In genomic region chr10:62651961-62652360, GRCm38 (mm10) we compare ENCODE assay signal across 8 mouse cellular contexts. TPM values are rescaled to one million over a fixed set of nuclear protein-coding genes. Genes with fewer than 3 reads are reported as not detected.
DNase-seq lines count a peak whose midpoint lies in the region; ATAC-seq and TF ChIP-seq lines count a peak whose summit lies in the region.

No protein-coding gene starts in this region.

- no peak for ATAC-seq in limb, embryonic 14.5 days (ENCODE audit: low FRiP score, low read depth)
- ATAC-seq in stomach, embryonic 16.5 days (ENCODE audit: insufficient read depth, low FRiP score), result no peak

- H3K27me3 ChIP-seq in cerebellum, adult 2 months (ENCODE audit: control insufficient read depth, insufficient read depth, low read length), result no peaks in the 10 kb centered on the region
- no peaks in the 10 kb centered on the region for H3K27me3 ChIP-seq in testis, adult 2 months (ENCODE audit: control insufficient read depth, insufficient read depth, low read length)
- no peaks in the 10 kb centered on the region for H3K27me3 ChIP-seq in limb, embryonic 14.5 days (ENCODE audit: control insufficient read depth, insufficient read depth, low read length)
- H3K27me3 ChIP-seq in stomach, embryonic 16.5 days (ENCODE audit: control insufficient read depth, insufficient read depth, low read length), result no peaks in the 10 kb centered on the region

- no peak for TF ChIP-seq POLR2A in cerebellum, adult 2 months (IDR thresholded peaks at IDR 0.05; ENCODE audit: borderline replicate concordance, insufficient read depth, low read length)
- TF ChIP-seq POLR2A in testis, adult 2 months (IDR thresholded peaks at IDR 0.05; ENCODE audit: control insufficient read depth, low read depth, low read length), result no peak
- no peak for TF ChIP-seq POLR2A in limb, embryonic 14.5 days (IDR thresholded peaks at IDR 0.05; ENCODE audit: borderline replicate concordance, extremely low read depth, insufficient read depth, insufficient read length)

- DNase-seq in cerebellum, adult 2 months, result no peak
- DNase-seq in cerebellum, adult 11 months, result no peak
- DNase-seq in testis, postnatal 14 days (ENCODE audit: low spot score), result no peak
- no peak for DNase-seq in limb, embryonic 14.5 days (ENCODE audit: low spot score)
- no peak for DNase-seq in ovary, postnatal 10 days (ENCODE audit: low spot score)
- no peak for DNase-seq in layer of hippocampus, postnatal 36 days

- peak overlapping the region; percentile 73 for H3K27ac ChIP-seq in cerebellum, adult 2 months (ENCODE audit: insufficient read depth, low read length)
- H3K27ac ChIP-seq in testis, adult 2 months (ENCODE audit: control insufficient read depth, insufficient read depth, low read depth, low read length), result peak overlapping the region; percentile 99
- peak overlapping the region; percentile 92 for H3K27ac ChIP-seq in limb, embryonic 14.5 days (replicated peaks; ENCODE audit: low read depth, low read length)
- peak overlapping the region; percentile 78 for H3K27ac ChIP-seq in stomach, embryonic 16.5 days (ENCODE audit: low read length)

- peak overlapping the region; percentile 83 for H3K4me3 ChIP-seq in cerebellum, adult 2 months (replicated peaks; ENCODE audit: insufficient read depth, low read depth, low read length)
- peak overlapping the region; percentile 92 for H3K4me3 ChIP-seq in testis, adult 2 months (ENCODE audit: control insufficient read depth, low read depth, low read length)
- peak overlapping the region; percentile 98 for H3K4me3 ChIP-seq in limb, embryonic 14.5 days (replicated peaks; ENCODE audit: low read length)
- H3K4me3 ChIP-seq in stomach, embryonic 16.5 days (replicated peaks; ENCODE audit: low read length), result peak overlapping the region; percentile 82

- WGBS in cerebellum, adult 2 months, result 23% methylated on average over 3 of the region's 3 CpGs
- 18% methylated on average over 3 of the region's 3 CpGs for WGBS in limb, embryonic 14.5 days
- 22% methylated on average over 3 of the region's 3 CpGs for WGBS in stomach, embryonic 16.5 days

- peak overlapping the region; percentile 43 for H3K4me2 ChIP-seq in limb, embryonic 14.5 days (replicated peaks; ENCODE audit: low read depth, low read length, severe bottlenecking)
- peak overlapping the region; percentile 80 for H3K4me2 ChIP-seq in stomach, embryonic 16.5 days (ENCODE audit: low read depth, low read length)

- no peak for TF ChIP-seq CTCF in cerebellum, adult 2 months (IDR thresholded peaks at IDR 0.05; ENCODE audit: borderline replicate concordance, insufficient read depth, low read depth, low read length)
- TF ChIP-seq CTCF in testis, adult 2 months (IDR thresholded peaks at IDR 0.05; ENCODE audit: control insufficient read depth, insufficient read depth, insufficient replicate concordance, low read depth, low read length), result no peak

- peak overlapping the region; percentile 97 for H3K9ac ChIP-seq in limb, embryonic 14.5 days (ENCODE audit: low read depth, low read length, severe bottlenecking)
- H3K9ac ChIP-seq in stomach, embryonic 16.5 days (ENCODE audit: low read length), result peak overlapping the region; percentile 72

- no peaks in the 10 kb centered on the region; the same call in 1 of the 2 replicates for H3K36me3 ChIP-seq in testis, adult 2 months (ENCODE audit: control insufficient read depth, insufficient read depth, low read length)
- H3K36me3 ChIP-seq in limb, embryonic 14.5 days (ENCODE audit: control insufficient read depth, insufficient read depth, low read length), result peaks cover 3% of the 10 kb centered on the region; the same call in 1 of the 2 replicates
- no peaks in the 10 kb centered on the region for H3K36me3 ChIP-seq in stomach, embryonic 16.5 days (ENCODE audit: control insufficient read depth, insufficient read depth, low read length)

- H3K4me1 ChIP-seq in cerebellum, adult 2 months (ENCODE audit: control insufficient read depth, insufficient read depth, low read length), result peaks cover 5% of the 10 kb centered on the region; the same call in 1 of the 2 replicates
- no peaks in the 10 kb centered on the region; the same call in none of the 2 replicates for H3K4me1 ChIP-seq in testis, adult 2 months (ENCODE audit: control insufficient read depth, insufficient read depth, low read length)
- peaks cover 8% of the 10 kb centered on the region for H3K4me1 ChIP-seq in limb, embryonic 14.5 days (ENCODE audit: control insufficient read depth, insufficient read depth, low read length)
- peaks cover 9% of the 10 kb centered on the region for H3K4me1 ChIP-seq in stomach, embryonic 16.5 days (ENCODE audit: control insufficient read depth, insufficient read depth, low read length)

- no peaks in the 10 kb centered on the region for H3K9me3 ChIP-seq in limb, embryonic 14.5 days (ENCODE audit: control insufficient read depth, low read length)
- no peaks in the 10 kb centered on the region for H3K9me3 ChIP-seq in stomach, embryonic 16.5 days (replicated peaks; ENCODE audit: control insufficient read depth, low read length)

RNA-seq across cellular contexts. Expression of gene Ddx50, which starts 0.9 kb away (rescaled TPM):
- polyA plus RNA-seq in cerebellum, adult 2 months (2012; rRNA removed), result 66.8 and 66.9 TPM in 2 replicates
- polyA plus RNA-seq in testis, adult 2 months (2012; rRNA removed), result 17.8 and 21.0 TPM in 2 replicates
- polyA plus RNA-seq in limb, embryonic 14.5 days (2012; rRNA removed), result 83.4 and 120 TPM in 2 replicates
- polyA plus RNA-seq in limb, embryonic 14.5 days (2014; fragmentation: Nextera tagmentation; extraction: Ambion mirVana), result 165 and 176 TPM in 2 replicates
- 118 and 127 TPM in 2 replicates for polyA plus RNA-seq in stomach, embryonic 16.5 days (2015; fragmentation: Nextera tagmentation; extraction: Ambion mirVana)
- 100 to 1,000 TPM in 1 of 2 experiments, 10 to 100 TPM in 1; 86.6 to 101 TPM for total RNA-seq in layer of hippocampus, postnatal 36 days (2021)

RNA-seq across cellular contexts. Expression of gene Ddx21, which starts 49.9 kb away (rescaled TPM):
- 18.2 and 19.9 TPM in 2 replicates for polyA plus RNA-seq in cerebellum, adult 2 months (2012; rRNA removed)
- 15.7 and 18.1 TPM in 2 replicates for polyA plus RNA-seq in testis, adult 2 months (2012; rRNA removed)
- 35.3 and 43.5 TPM in 2 replicates for polyA plus RNA-seq in limb, embryonic 14.5 days (2012; rRNA removed)
- polyA plus RNA-seq in limb, embryonic 14.5 days (2014; fragmentation: Nextera tagmentation; extraction: Ambion mirVana), result 26.0 and 26.8 TPM in 2 replicates
- 20.0 and 21.1 TPM in 2 replicates for polyA plus RNA-seq in stomach, embryonic 16.5 days (2015; fragmentation: Nextera tagmentation; extraction: Ambion mirVana)
- total RNA-seq in layer of hippocampus, postnatal 36 days (2021), result 10 to 100 TPM; 21.1 to 22.5 TPM
